Mouse (Mus musculus) forebrain, embryonic 14.5 days (tissue): Measurements from ENCODE around the gene Gm17622. TPM values are rescaled to one million over a fixed set of nuclear protein-coding genes. Genes with fewer than 3 reads are reported as not detected.

Source experiments
- ATAC-seq: fragments of 200-750 bp; cut with Nextera tagmentation; 2 replicates; pipeline ENCODE4 v1.8.0; 2017; ENCODE audit warnings: mild to moderate bottlenecking, moderate library complexity
- DNase-seq: peaks from one replicate; pipeline ENCODE4 v3.0.0-alpha.2; 2015; ENCODE audit warnings: low spot score
- H3K27ac ChIP-seq: fragments of 300-500 bp; sonication (generic); 2 replicates; pipeline ENCODE4 v1.5.1; 2014; ENCODE audit warnings: low read depth, mild to moderate bottlenecking, control low read depth, low read length, moderate library complexity
- H3K27me3 ChIP-seq: fragments of 300-500 bp; sonication (generic); replicated peaks from 2 replicates; pipeline ENCODE4 v1.6.1; 2014; ENCODE audit warnings: low read length, control low read depth, mixed read lengths; ENCODE audit not compliant: control insufficient read depth, insufficient read depth
- H3K36me3 ChIP-seq: fragments of 300-500 bp; sonication (generic); 2 replicates; pipeline ENCODE4 v1.6.1; 2014; ENCODE audit warnings: low read length, control low read depth; ENCODE audit not compliant: control insufficient read depth, insufficient read depth
- H3K4me1 ChIP-seq: fragments of 300-500 bp; sonication (generic); 2 replicates; pipeline ENCODE4 v1.6.1; 2014; ENCODE audit warnings: antibody characterized with exemption, low read length, control low read depth; ENCODE audit not compliant: control insufficient read depth, insufficient read depth
- H3K4me2 ChIP-seq: fragments of 300-500 bp; sonication (generic); 2 replicates; pipeline ENCODE4 v1.6.1; 2014; ENCODE audit warnings: mild to moderate bottlenecking, control low read depth, low read length
- H3K4me3 ChIP-seq: fragments of 300-500 bp; sonication (generic); 2 replicates; pipeline ENCODE4 v1.5.1; 2014; ENCODE audit warnings: low read depth, low read length, control low read depth
- H3K9ac ChIP-seq: fragments of 300-500 bp; sonication (generic); 2 replicates; pipeline ENCODE4 v1.6.1; 2014; ENCODE audit warnings: mild to moderate bottlenecking, low read length, control low read depth, moderate library complexity
- H3K9me3 ChIP-seq: fragments of 300-500 bp; sonication (generic); replicated peaks from 2 replicates; pipeline ENCODE4 v1.6.1; 2016; ENCODE audit warnings: low read length, control low read depth, mixed read lengths; ENCODE audit not compliant: control insufficient read depth
- WGBS: fragments of 180-500 bp; shearing (Covaris S2); extraction: QIAGEN DNeasy Blood & Tissue Kit; methylation state at CpG from one replicate; pipeline ENCODE4 v1.1.7; 2014; 5-methylcytosine and 5-hydroxymethylcytosine counted together
- polyA plus RNA-seq: library from polyadenylated mRNA; unstranded; fragments of >200 nt; fragmentation: Nextera tagmentation; extraction: Ambion mirVana; gene quantifications from 2 replicates; pipeline ENCODE4 v1.2.1, GENCODE M21; 2014

Gm17622 gene
- polyA plus RNA-seq, 1 experiment from 2014 or later, result not detected

DNA sequence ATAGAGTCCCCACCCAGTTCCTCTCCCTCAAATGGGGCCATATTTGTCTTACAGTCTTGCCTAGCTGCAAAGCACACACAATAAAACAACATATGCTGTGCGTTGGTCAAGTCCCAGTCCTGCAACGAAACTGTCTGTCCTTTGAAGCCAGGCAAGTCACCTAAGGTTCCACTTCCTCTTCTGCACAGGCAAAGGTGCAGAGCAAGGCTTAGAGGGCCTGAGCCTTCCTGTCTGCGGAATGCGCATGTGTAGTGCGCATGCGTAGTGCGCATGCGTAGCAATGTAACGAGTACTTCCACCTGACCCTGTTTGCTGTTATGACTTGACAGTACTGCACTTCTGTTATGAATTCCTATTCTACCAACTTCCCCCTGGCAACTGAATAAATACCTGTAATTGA is 25.7 kb downstream of the Gm17622 start:
- no peaks in the 10 kb centered on the region; the same call in 1 of the 2 replicates for H3K36me3 ChIP-seq
- no peak overlapping the region for H3K27ac ChIP-seq
- H3K4me2 ChIP-seq, result no peak overlapping the region
- no peak overlapping the region for H3K9ac ChIP-seq
- DNase-seq (no peak), ATAC-seq (no peak)
- H3K9me3 ChIP-seq, result no peaks in the 10 kb centered on the region
- no peaks in the 10 kb centered on the region for H3K27me3 ChIP-seq
- no peaks in the 10 kb centered on the region for H3K4me1 ChIP-seq
- WGBS, result 96% methylated on average over 9 of the region's 9 CpGs
- no peak overlapping the region for H3K4me3 ChIP-seq

GRCm38 (mm10) chr13:96517335-96517734 is 26.8 kb downstream of the Gm17622 start:
- no peaks in the 10 kb centered on the region for H3K9me3 ChIP-seq
- H3K4me2 ChIP-seq, result no peak overlapping the region
- 94% methylated on average over 2 of the region's 2 CpGs for WGBS
- H3K9ac ChIP-seq, result no peak overlapping the region
- DNase-seq, result no peak
- no peak overlapping the region for H3K4me3 ChIP-seq
- no peak for ATAC-seq
- no peak overlapping the region for H3K27ac ChIP-seq
- H3K36me3 ChIP-seq, result no peaks in the 10 kb centered on the region; the same call in 1 of the 2 replicates
- H3K4me1 ChIP-seq, result no peaks in the 10 kb centered on the region
- no peaks in the 10 kb centered on the region for H3K27me3 ChIP-seq

- Histone ChIP-seq H3K27me3 (no peaks in the 10 kb centered on the region), H3K4me2 (no peak overlapping the region), H3K4me3 (no peak overlapping the region), H3K27ac (no peak overlapping the region), H3K4me1 (no peaks in the 10 kb centered on the region), H3K9me3 (no peaks in the 10 kb centered on the region), H3K9ac (no peak overlapping the region), H3K36me3 (no peaks in the 10 kb centered on the region; the same call in 1 of the 2 replicates)
- WGBS, result 90% methylated on average over 3 of the region's 3 CpGs
- DNase-seq (no peak), ATAC-seq (no peak)
Measured at GRCm38 (mm10) chr13:96521294-96521693, 30.8 kb downstream of the Gm17622 start.

GRCm38 (mm10) chr13:96527022-96527421 is 36.5 kb downstream of the Gm17622 start:
- H3K4me3 ChIP-seq, result no peak overlapping the region
- H3K4me2 ChIP-seq, result no peak overlapping the region
- no peaks in the 10 kb centered on the region for H3K36me3 ChIP-seq
- no peaks in the 10 kb centered on the region for H3K9me3 ChIP-seq
- H3K27me3 ChIP-seq, result no peaks in the 10 kb centered on the region
- DNase-seq (no peak), ATAC-seq (no peak)
- H3K4me1 ChIP-seq, result no peaks in the 10 kb centered on the region
- H3K27ac ChIP-seq, result no peak overlapping the region
- H3K9ac ChIP-seq, result no peak overlapping the region
- 95% methylated on average over 3 of the region's 3 CpGs for WGBS

DNA sequence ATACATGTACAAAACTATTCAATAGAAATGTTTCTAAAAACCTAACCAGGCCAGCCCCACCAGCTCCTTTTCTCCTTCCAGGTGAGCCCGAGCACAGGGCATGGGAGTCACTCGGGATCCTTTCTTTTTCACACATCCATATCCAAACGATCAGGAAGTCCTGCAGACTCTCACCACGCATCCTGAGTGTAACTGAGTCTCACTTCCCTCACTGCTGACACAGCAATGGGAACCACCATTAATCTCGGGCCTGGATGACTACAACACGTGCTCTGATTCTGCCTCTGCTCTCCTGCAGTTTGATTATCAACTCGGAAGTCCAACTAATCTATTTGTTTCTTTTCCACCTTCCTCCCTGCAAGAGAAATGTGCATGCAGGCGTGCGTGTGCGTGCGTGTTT is 37.3 kb downstream of the Gm17622 start:
- Histone ChIP-seq H3K9me3 (no peaks in the 10 kb centered on the region), H3K9ac (no peak overlapping the region), H3K27me3 (no peaks in the 10 kb centered on the region), H3K4me2 (no peak overlapping the region), H3K4me1 (no peaks in the 10 kb centered on the region), H3K4me3 (no peak overlapping the region), H3K27ac (no peak overlapping the region), H3K36me3 (no peaks in the 10 kb centered on the region)
- ATAC-seq (no peak), DNase-seq (no peak)
- WGBS, result 95% methylated on average over 11 of the region's 11 CpGs

DNA sequence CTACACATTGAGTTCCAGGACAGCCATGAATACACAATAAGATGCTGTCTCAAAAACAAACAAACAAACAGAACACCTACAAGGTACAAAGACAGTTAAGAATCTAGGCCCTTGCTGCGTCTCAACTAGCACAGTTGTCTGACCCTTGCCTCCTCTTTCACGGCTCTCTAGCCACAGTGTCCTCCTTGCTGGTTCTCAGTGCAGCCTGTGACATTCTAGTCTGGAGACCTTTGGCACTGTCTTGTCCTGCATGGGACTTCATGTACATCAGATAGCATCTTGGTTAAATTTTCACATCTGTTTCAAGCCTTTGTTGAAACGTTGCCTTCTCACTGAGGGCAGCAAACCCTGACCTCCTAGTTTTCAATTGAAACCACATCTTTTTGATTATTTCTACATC is 38.2 kb downstream of the Gm17622 start:
- Histone ChIP-seq H3K4me3 (no peak overlapping the region), H3K4me1 (no peaks in the 10 kb centered on the region), H3K4me2 (no peak overlapping the region), H3K36me3 (no peaks in the 10 kb centered on the region), H3K9ac (no peak overlapping the region), H3K27me3 (no peaks in the 10 kb centered on the region), H3K27ac (no peak overlapping the region), H3K9me3 (no peaks in the 10 kb centered on the region)
- WGBS, result 91% methylated on average over 3 of the region's 3 CpGs
- DNase-seq (no peak), ATAC-seq (no peak)

DNA sequence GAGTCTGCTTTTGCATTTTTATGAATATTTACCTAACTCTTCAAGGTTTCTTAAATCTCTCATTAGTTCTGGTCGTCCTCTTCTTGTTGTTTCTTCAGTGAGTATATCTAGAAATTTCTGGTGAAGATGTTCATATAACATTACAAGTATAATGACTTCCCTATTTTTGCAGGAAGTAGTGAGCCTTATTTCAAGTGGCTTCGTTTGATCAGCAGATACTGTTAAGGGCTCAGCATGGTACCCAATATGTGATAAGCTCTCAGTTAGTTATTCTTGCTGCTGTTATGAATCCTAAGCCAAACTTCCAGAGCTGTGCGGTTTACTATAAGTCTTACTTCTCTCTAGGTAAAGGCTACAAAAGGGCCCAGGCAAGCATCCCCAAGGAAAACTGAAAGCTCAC is 39.0 kb downstream of the Gm17622 start:
- 93% methylated on average over 3 of the region's 3 CpGs for WGBS
- no peak overlapping the region for H3K27ac ChIP-seq
- H3K36me3 ChIP-seq, result no peaks in the 10 kb centered on the region
- H3K4me3 ChIP-seq, result no peak overlapping the region
- ATAC-seq (no peak), DNase-seq (no peak)
- H3K4me1 ChIP-seq, result no peaks in the 10 kb centered on the region
- H3K9ac ChIP-seq, result no peak overlapping the region
- no peaks in the 10 kb centered on the region for H3K9me3 ChIP-seq
- no peaks in the 10 kb centered on the region for H3K27me3 ChIP-seq
- H3K4me2 ChIP-seq, result no peak overlapping the region

GRCm38 (mm10) chr13:96530064-96530463 is 39.5 kb downstream of the Gm17622 start:
- Histone ChIP-seq H3K4me3 (no peak overlapping the region), H3K27me3 (no peaks in the 10 kb centered on the region), H3K4me1 (no peaks in the 10 kb centered on the region), H3K9me3 (no peaks in the 10 kb centered on the region), H3K9ac (no peak overlapping the region), H3K36me3 (no peaks in the 10 kb centered on the region), H3K27ac (no peak overlapping the region), H3K4me2 (no peak overlapping the region)
- no peak for ATAC-seq
- WGBS, result 94% methylated on average over 9 of the region's 9 CpGs
- DNase-seq, result no peak

GRCm38 (mm10) chr13:96532176-96532575 is 41.6 kb downstream of the Gm17622 start:
- H3K36me3 ChIP-seq, result no peaks in the 10 kb centered on the region
- H3K27me3 ChIP-seq, result no peaks in the 10 kb centered on the region
- H3K9me3 ChIP-seq, result no peaks in the 10 kb centered on the region
- 86% methylated on average over 6 of the region's 6 CpGs for WGBS
- H3K4me3 ChIP-seq, result no peak overlapping the region
- ATAC-seq, result no peak
- no peak for DNase-seq
- H3K9ac ChIP-seq, result no peak overlapping the region
- H3K4me2 ChIP-seq, result no peak overlapping the region
- no peaks in the 10 kb centered on the region for H3K4me1 ChIP-seq
- no peak overlapping the region for H3K27ac ChIP-seq
